Mouse (Mus musculus): ENCODE results near the gene Gdf1.
A peak's percentile ranks its signal among the peaks of the same experiment; 100 is the strongest.

GRCm38 (mm10) chr8:70343696-70344095, 14.1 kb downstream of the Gdf1 start:
- TF ChIP-seq POLR2A (IDR thresholded peaks at IDR 0.05; ENCODE audit: low read depth, low read length) (no peak), CTCF (IDR thresholded peaks at IDR 0.05; ENCODE audit: borderline replicate concordance, insufficient read depth, low read length) (0 out of 2 replicates have a peak, but pooled peaks have one; percentile 15)
